Mouse (Mus musculus) A20 (cell line): Measurements from ENCODE around the gene Gm12569.

Source experiments
- DNase-seq: peaks from one replicate; pipeline ENCODE4 v3.0.0-alpha.2; 2011; ENCODE audit warnings: low read depth, low spot score

Gene Gm12569

DNA sequence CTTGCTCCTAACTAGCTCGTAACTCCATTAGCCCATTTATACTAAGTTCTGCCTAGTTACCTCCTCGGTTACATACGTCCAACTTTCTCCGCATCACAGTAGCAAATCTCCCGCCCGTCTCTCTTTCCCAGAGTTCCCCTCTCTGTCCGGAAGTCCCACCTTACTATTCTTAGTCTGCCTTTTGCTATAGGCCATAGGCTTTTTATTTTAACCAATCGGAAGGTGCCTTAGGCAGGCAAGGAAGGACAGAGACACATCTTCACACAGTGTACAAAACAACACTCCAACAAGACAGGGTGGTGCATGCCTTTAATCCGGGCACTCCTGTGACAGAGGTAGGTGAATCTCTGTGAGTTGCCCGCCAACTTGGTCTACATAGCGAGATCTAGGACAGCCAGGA lies at the start of gene Gm12569:
Gene Gm12569, plus strand, starts transcription at position 166 of the 400 bp plus-strand sequence.
- peak; percentile 73 for DNase-seq

DNA sequence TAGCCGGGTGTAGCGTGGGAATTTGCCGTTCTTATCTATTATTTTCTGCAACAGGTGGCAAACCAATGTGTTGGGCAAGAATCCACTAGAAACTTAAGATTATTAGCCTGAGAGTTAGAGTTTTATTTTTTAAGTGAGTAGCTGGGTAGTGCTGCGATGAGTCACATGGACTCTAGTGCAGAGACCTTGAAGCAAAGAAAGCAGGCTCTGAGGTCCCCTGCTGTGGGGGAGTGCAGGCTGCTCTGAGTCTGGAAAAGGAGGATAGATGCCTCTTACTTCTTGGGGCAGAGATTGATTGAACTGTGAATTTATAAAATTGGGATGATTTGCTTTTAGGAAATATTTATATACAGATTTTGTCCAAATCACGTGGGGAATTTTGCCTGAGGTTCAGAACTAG lies 17.5 kb upstream of the Gm12569 start:
- DNase-seq: no peak

- DNase-seq: no peak
Observed at GRCm38 (mm10) chr11:51207758-51208157, 12.5 kb upstream of the Gm12569 start.

- DNase-seq: no peak
Observed at GRCm38 (mm10) chr11:51211426-51211825, 8.8 kb upstream of the Gm12569 start.

DNA sequence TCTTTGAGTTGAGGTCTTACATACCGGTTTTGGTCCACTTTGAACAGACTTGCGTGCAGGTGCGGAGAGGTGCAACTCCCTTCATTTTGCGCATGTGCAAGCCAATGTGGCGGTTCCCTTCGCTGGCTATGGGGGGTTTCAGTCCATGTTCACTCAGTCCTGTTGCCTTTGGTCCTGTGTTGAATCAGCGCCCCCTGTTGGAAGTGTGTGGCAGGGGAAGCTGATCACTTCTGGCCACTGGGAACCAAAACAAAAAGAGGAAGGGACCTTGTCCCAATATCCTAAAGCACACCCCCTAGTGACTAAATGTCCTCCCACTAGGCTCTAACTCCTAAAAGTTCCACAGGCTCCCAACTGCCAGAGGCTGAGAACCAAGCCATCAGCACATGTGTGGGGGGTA lies 6.3 kb upstream of the Gm12569 start:
- DNase-seq: peak; percentile 28

- peak; percentile 33 for DNase-seq
Observed at GRCm38 (mm10) chr11:51219396-51219980, 785 bp upstream of the Gm12569 start.

GRCm38 (mm10) chr11:51227104-51227503 lies 6.8 kb downstream of the Gm12569 start:
- DNase-seq: no peak

GRCm38 (mm10) chr11:51234626-51235025 lies 14.4 kb downstream of the Gm12569 start:
- no peak for DNase-seq

- peak; percentile 24 for DNase-seq
Observed at GRCm38 (mm10) chr11:51242897-51243296, 22.6 kb downstream of the Gm12569 start.

DNA sequence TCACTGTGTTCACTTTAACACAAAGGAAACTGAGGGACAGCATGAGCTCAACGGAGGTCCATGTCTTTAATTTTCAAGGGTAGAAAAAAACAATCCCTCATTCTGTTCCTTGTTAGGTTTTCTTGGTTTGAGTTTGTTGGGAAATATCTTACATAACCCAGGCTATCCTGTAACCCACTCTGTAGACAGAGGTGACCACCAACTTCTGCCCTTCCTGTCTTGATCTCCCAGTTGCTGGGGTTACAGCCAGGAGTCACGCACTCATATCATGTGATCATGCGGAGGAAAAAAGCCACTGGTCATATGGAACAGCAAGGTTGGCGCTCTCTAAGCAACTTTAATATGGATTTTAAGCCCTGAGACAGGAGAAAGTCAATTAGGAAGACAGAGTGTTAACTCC lies 36.7 kb downstream of the Gm12569 start:
- no peak for DNase-seq

- DNase-seq: no peak
Observed at GRCm38 (mm10) chr11:51261680-51262219, 41.5 kb downstream of the Gm12569 start, which contains the start of gene Clk4. Gene Clk4, plus strand, starts transcription at chr11:51261730.

DNA sequence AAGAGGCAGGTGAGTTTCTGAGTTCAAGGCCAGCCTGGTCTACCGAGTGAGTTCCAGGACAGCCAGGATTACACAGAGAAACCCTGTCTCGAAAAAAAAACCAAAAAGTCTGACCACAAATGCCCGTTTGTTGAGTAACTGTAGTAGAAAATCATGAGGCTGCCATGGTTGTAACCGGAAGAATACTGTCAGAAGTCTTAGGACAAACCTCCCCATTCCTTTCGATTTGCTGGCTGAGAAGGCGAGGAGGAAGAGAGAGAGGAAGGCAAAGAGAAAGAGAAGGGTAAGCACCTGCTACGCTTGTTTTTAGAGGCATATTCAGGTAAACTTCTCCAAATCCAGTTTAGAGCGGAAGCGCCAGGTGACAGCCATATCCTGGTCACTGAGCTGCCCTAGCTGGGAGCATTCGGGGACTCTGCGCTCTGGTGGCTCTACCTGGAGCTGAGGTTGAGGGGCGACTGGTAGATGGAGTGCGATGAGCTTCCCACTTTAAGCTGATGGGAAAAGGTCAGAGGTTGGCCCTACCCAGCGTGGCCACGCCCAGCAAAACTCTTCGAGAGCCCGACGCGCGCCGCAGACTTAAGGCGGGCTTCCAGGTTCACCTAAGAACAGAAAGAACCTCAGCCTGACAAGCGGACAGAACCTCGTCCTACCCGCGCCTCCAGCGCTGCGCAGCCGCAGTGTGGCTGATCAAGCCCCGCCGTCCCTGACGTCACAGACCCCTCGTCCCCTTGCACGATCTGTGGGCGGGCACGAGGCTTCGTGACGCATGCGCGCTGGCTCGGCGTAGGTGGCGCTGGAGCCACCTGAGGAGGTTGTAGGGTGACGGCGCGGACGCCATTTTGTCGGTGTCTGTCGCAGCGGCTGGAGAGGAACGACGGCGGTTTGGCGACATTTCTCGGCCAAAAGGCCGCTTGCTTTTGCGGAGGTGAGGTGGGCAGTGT lies 42.3 kb downstream of the Gm12569 start, which contains the start of gene BC049762:
Gene BC049762, minus strand, starts transcription at position 705 of the 944 bp plus-strand sequence.
- DNase-seq: peak; percentile 99

- DNase-seq: peak; percentile 66
Observed at GRCm38 (mm10) chr11:51263286-51263831, 43.1 kb downstream of the Gm12569 start.

GRCm38 (mm10) chr11:51264352-51264751 lies 44.1 kb downstream of the Gm12569 start:
- DNase-seq: peak; percentile 82

- peak; percentile 56 for DNase-seq
Observed at GRCm38 (mm10) chr11:51265326-51265725, 45.1 kb downstream of the Gm12569 start.

DNA sequence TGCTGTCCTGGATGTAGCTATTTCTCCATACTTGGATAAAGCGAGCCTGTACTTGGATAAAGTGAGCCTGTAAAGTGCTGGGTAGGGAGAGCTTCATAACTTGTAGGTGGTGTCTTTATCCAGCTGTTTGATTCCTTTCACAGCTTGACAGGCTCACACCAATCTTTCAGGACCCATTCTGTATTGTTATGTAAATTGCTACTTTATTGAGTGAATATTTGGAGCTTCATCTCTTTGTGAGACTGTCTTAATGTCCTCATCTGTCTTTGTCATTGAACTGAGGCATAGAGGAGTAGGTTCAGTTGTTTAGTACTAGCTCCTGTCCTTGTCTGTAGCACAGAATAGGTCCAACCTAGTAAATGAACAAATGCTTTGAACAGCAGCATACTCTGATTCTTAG lies 54.1 kb downstream of the Gm12569 start:
- DNase-seq: no peak
